Mouse (Mus musculus): ENCODE measurements around the gene Bub1b.

- TF ChIP-seq CTCF (conservative IDR thresholded peaks at IDR 0.05; ENCODE audit: low read length) (peak; percentile 69), NANOG (IDR thresholded peaks at IDR 0.05; ENCODE audit: borderline replicate concordance, low read length) (no peak), POU5F1 (IDR thresholded peaks at IDR 0.05; ENCODE audit: borderline replicate concordance, low read length) (no peak)
Measured at GRCm38 (mm10) chr2:118606032-118606431, 8.0 kb downstream of the Bub1b start.

Measured in E14TG2a.4 (cell line).